Mouse (Mus musculus) ES-E14 (cell line): ENCODE measurements around the gene Rbl1. TPM values are rescaled to one million over a fixed set of nuclear protein-coding genes. Genes with fewer than 3 reads are reported as not detected.

Experiments
- DNase-seq: peaks from one replicate; pipeline ENCODE4 v3.0.0-alpha.2; 2013; ENCODE audit warnings: low read depth, low spot score
- H3K27ac ChIP-seq: 2 replicates; pipeline ENCODE4 v1.5.1; 2012; ENCODE audit warnings: low read depth, mild to moderate bottlenecking, low read length, moderate library complexity, mixed read lengths; ENCODE audit not compliant: poor library complexity, insufficient read depth, severe bottlenecking
- H3K36me3 ChIP-seq: 2 replicates; pipeline ENCODE4 v1.6.1; 2012; ENCODE audit warnings: mild to moderate bottlenecking, low read length, moderate library complexity, mixed read lengths; ENCODE audit not compliant: control insufficient read depth, poor library complexity, insufficient read depth, severe bottlenecking
- H3K4me1 ChIP-seq, 2 experiments: fragments of 150-350 bp in 1 of 2; sonication (generic) in 1 of 2; 2 replicates each; pipeline ENCODE4 v1.6.1; 2012; ENCODE audit warnings: low read length in 2 of 2, mild to moderate bottlenecking in 1 of 2, mixed read lengths in 1 of 2; ENCODE audit not compliant: control insufficient read depth in 2 of 2, insufficient read depth in 2 of 2, poor library complexity in 1 of 2
- H3K4me3 ChIP-seq, 2 experiments: fragments of 150-350 bp in 1 of 2; sonication (generic) in 1 of 2; 2 replicates each; pipeline ENCODE4 v1.5.1; 2012; ENCODE audit warnings: low read length in 2 of 2, low read depth in 1 of 2, mild to moderate bottlenecking in 1 of 2, mixed read lengths in 1 of 2; ENCODE audit not compliant: insufficient read depth in 1 of 2, poor library complexity in 1 of 2, severe bottlenecking in 1 of 2
- H3K9ac ChIP-seq: 2 replicates; pipeline ENCODE4 v1.6.1; 2012; ENCODE audit warnings: low read depth, mild to moderate bottlenecking, low read length, mixed read lengths; ENCODE audit not compliant: poor library complexity, insufficient read depth, severe bottlenecking
- H3K9me3 ChIP-seq: fragments of 150-350 bp; sonication (generic); 2 replicates; pipeline ENCODE4 v1.6.1; 2012; ENCODE audit warnings: low read depth, mild to moderate bottlenecking, low read length; ENCODE audit not compliant: control insufficient read depth, insufficient read depth
- CHD2 ChIP-seq: IDR thresholded peaks from 2 replicates; pipeline ENCODE4 v1.6.1; 2014; ENCODE audit warnings: mild to moderate bottlenecking, low read depth, low read length, inconsistent platforms
- HCFC1 ChIP-seq: IDR thresholded peaks from 2 replicates; pipeline ENCODE4 v1.6.1; 2012; ENCODE audit warnings: low read length, inconsistent platforms, borderline replicate concordance; ENCODE audit not compliant: insufficient read depth
- MAFK ChIP-seq: IDR thresholded peaks from 2 replicates; pipeline ENCODE4 v1.6.1; 2014; ENCODE audit warnings: mild to moderate bottlenecking, low read depth, low read length, inconsistent platforms; ENCODE audit not compliant: insufficient read depth
- ZC3H11A ChIP-seq: IDR thresholded peaks from 2 replicates; pipeline ENCODE4 v1.6.1; 2012; ENCODE audit warnings: low read depth, mild to moderate bottlenecking, inconsistent platforms, low read length, borderline replicate concordance
- ZNF384 ChIP-seq: IDR thresholded peaks from 2 replicates; pipeline ENCODE4 v1.6.1; 2012; ENCODE audit warnings: low read depth, low read length, inconsistent platforms
- in situ Hi-C, 2 experiments: fragments of 600-800 bp; cut with MboI; formaldehyde crosslinking; loops; one replicate each; pipeline ENCODE4 v1.15.1; 2025; ENCODE audit warnings: low sequenced_read_pairs in 2 of 2, inconsistent platforms in 1 of 2; ENCODE audit not compliant: unreplicated experiment in 2 of 2
- total RNA-seq: library from RNA; depleted of rRNA; stranded (reverse); fragments of 300-350 nt; gene quantifications from 2 replicates; pipeline ENCODE4 v1.2.3, GENCODE M21; 2012

The Rbl1 gene
- total RNA-seq, 1 experiment = 10.5 TPM

GRCm38 (mm10) chr2:157156079-157156478 lies 48.3 kb downstream of the Rbl1 start:
- Histone ChIP-seq H3K9ac (no peak overlapping the region), H3K4me3 (no peak overlapping the region), H3K4me1 (peaks cover 0 to 1% of the 10 kb centered on the region in 2 experiments; a peak in 1 of 4 replicates), H3K36me3 (peaks cover 7% of the 10 kb centered on the region; the same call in 1 of the 2 replicates), H3K27ac (no peak overlapping the region), H3K9me3 (no peaks in the 10 kb centered on the region)
- DNase-seq = no peak
- TF ChIP-seq ZNF384 (no peak), MAFK (no peak), HCFC1 (no peak), CHD2 (no peak), ZC3H11A (no peak)
- in situ Hi-C loops = no loop called here

GRCm38 (mm10) chr2:157153235-157153634 lies 51.1 kb downstream of the Rbl1 start:
- no peaks in the 10 kb centered on the region for H3K9me3 ChIP-seq
- no peak for DNase-seq
- in situ Hi-C loops = no loop called here
- H3K4me3 ChIP-seq = no peak overlapping the region
- peaks cover 9% of the 10 kb centered on the region for H3K36me3 ChIP-seq
- no peak overlapping the region for H3K27ac ChIP-seq
- no peak overlapping the region for H3K9ac ChIP-seq
- peaks cover 0 to 5% of the 10 kb centered on the region in 2 experiments; a peak in 1 of 4 replicates for H3K4me1 ChIP-seq
- no peak for TF ChIP-seq CHD2
- TF ChIP-seq MAFK = no peak
- no peak for TF ChIP-seq ZNF384
- TF ChIP-seq ZC3H11A = no peak
- TF ChIP-seq HCFC1 = no peak

DNA sequence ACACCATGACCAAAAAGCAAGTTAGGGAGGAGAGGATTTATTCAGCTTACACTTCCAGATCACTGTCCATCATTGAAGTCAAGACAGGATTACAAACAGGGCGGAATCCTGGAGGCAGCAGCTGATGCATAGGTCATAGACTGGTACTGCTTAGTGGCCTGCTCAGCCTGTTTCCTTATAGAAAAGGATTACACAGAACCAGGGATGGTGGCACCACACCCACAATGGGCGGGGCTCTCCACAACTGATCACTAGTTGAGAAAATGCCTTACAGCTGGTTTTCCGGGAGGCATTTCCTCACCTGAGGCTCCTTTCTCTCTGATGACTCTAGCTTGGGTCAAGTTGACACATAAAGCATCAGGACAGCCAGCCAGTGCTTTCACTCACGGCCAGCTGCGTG lies 55.9 kb downstream of the Rbl1 start:
- peaks cover 9% of the 10 kb centered on the region for H3K36me3 ChIP-seq
- H3K4me3 ChIP-seq = no peak overlapping the region
- in situ Hi-C loops = no loop called here
- no peak overlapping the region for H3K9ac ChIP-seq
- H3K9me3 ChIP-seq = no peaks in the 10 kb centered on the region
- H3K4me1 ChIP-seq = peaks cover 0 to 3% of the 10 kb centered on the region in 2 experiments; a peak in 1 of 4 replicates
- DNase-seq = no peak
- no peak overlapping the region for H3K27ac ChIP-seq
- TF ChIP-seq HCFC1 = no peak
- TF ChIP-seq MAFK = no peak
- no peak for TF ChIP-seq ZNF384
- TF ChIP-seq ZC3H11A = no peak
- no peak for TF ChIP-seq CHD2

- no peak for DNase-seq
- peaks cover 9% of the 10 kb centered on the region for H3K36me3 ChIP-seq
Observed at GRCm38 (mm10) chr2:157147397-157148020, 56.8 kb downstream of the Rbl1 start.

DNA sequence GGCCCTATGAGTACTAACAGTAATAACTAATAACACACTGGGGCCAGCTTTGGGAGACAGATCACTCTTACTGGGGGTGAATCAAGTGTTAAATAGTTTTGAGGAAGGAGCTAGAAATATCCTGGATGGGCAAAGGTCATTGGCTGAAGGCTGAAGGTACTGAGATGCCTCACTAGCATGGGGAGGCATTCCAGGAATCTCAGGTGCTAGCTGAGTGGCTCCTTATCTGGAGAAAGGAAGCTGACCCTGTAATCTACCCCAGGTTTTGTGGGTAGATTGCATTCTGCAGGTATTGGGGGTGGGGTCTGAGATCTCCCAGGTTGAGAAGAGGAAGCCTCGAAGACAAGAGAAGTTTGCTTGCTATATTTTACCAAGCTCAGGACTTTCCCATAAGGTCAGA lies 59.2 kb downstream of the Rbl1 start:
- no peaks in the 10 kb centered on the region for H3K9me3 ChIP-seq
- H3K4me1 ChIP-seq = peaks cover 0 to 3% of the 10 kb centered on the region in 2 experiments; a peak in 1 of 4 replicates
- in situ Hi-C loops = no loop called here
- no peak for TF ChIP-seq HCFC1
- no peak for TF ChIP-seq MAFK
- no peak for TF ChIP-seq ZC3H11A
- TF ChIP-seq ZNF384 = no peak
- TF ChIP-seq CHD2 = no peak
- no peak overlapping the region for H3K4me3 ChIP-seq
- H3K27ac ChIP-seq = no peak overlapping the region
- H3K9ac ChIP-seq = no peak overlapping the region
- no peak for DNase-seq
- H3K36me3 ChIP-seq = peaks cover 6% of the 10 kb centered on the region

More at GRCm38 (mm10) chr2:157147397-157148020, 56.8 kb downstream of the Rbl1 start:
- in situ Hi-C loops = no loop called here
- Histone ChIP-seq H3K4me1 (peaks cover 0 to 3% of the 10 kb centered on the region in 2 experiments; a peak in 1 of 4 replicates), H3K4me3 (no peak overlapping the region), H3K27ac (no peak overlapping the region), H3K9ac (no peak overlapping the region), H3K9me3 (no peaks in the 10 kb centered on the region)
- TF ChIP-seq ZNF384 (no peak), HCFC1 (no peak), CHD2 (no peak), ZC3H11A (no peak), MAFK (no peak)
